Mouse (Mus musculus) gastrocnemius, postnatal 10 days (tissue): ENCODE results near the gene Camta1. TPM values are rescaled to one million over a fixed set of nuclear protein-coding genes. Genes with fewer than 3 reads are reported as not detected.

ENCODE experiments used
- DNase-seq: peaks from one replicate; pipeline ENCODE4 v3.0.0; 2021; ENCODE audit warnings: mixed read lengths
- total RNA-seq, 2 experiments: library from RNA; stranded (reverse); gene quantifications; 2 replicates each; pipeline ENCODE4 v1.2.3; 2021

Camta1 gene
- total RNA-seq, 2 experiments from 2014 or later, result 71.6 to 82.8 TPM

GRCm38 (mm10) chr4:151108028-151108771 lies 753.5 kb downstream of the Camta1 start:
- DNase-seq, result peak; percentile 87

DNA sequence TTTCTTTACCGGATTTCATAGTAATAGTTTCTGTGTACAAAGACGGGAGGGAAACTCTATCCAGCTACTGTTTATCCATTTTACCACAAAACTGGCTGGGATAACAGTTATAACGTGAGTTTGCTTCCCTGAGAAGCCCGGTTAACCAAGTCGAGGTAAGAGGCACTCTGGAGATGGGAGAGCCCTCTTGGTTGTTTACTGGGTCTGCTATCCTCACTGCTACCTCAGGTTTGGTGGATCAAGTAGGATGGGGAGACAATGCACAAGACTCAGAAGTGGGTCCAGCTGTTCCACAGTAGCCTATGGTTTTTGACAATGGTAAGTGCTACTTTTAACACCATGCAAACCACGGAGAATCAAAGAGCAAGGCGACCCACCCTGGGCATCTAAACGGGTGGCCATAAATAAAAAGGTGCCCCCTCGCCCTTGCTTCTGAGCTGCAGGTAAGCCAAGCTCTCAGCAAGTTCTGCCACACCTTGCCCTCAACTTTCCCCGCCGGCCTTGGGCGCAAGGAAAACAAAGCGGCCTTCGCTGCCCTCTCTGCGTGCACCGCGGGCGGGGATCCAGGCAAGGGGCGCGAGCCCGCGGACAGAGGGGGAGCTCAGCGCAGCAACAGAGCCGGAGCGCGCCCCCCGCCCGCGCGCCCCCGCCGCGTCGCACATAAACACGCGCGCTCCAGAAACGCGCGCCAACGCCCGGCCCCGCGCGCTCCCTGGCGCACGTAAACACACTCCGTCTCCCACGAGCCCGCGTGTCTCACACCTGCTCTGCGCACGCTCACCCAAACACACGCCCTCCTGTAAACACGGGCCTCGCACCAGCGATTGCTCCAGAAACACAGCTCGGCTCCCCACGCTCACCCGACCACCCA lies 754.3 kb downstream of the Camta1 start:
- DNase-seq, result no peak

- no peak for DNase-seq
Observed at GRCm38 (mm10) chr4:151106468-151106867, 755.2 kb downstream of the Camta1 start.

- DNase-seq, result no peak
Observed at GRCm38 (mm10) chr4:151105886-151106285, 755.8 kb downstream of the Camta1 start.

GRCm38 (mm10) chr4:151104147-151104546 lies 757.5 kb downstream of the Camta1 start:
- DNase-seq, result no peak

GRCm38 (mm10) chr4:151103646-151104045 lies 758.0 kb downstream of the Camta1 start:
- DNase-seq, result no peak

GRCm38 (mm10) chr4:151097104-151097438 lies 764.6 kb downstream of the Camta1 start:
- DNase-seq, result no peak

DNA sequence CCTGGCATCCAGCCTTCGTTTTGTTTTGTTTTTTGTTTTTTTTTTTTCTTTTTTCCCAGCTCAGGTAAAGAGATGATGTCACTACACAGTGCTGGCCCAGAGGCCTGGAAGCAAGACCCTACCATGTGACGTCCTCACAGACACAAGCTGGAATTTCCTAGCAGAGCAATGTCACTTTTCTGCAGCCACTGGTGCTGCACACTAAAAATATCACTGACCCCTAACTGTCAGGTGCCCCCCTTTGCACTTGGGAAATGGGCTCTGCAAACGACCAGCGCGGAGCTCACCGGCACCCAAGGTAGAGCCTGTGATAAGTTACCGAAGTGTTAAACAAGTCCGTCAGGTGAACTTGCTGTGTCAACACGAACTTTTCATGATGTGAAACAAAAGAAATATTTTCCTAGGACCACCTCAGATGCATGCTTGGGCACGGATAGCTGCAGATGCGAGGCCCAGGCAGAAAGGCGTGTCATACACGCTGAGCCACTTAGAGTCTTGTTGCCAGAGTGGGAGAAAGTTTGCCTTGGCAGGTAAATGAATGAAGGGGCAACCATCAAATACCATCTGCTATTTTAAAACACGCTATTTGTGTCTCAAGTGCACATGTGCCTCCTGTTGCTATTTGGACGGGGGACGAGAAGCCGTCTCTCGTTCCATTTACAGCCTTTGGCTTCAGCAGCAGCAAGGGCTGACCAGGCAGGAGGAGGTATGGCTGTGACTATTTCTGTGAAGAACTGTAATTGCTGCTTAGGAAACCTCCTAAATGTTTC lies 765.2 kb downstream of the Camta1 start:
- no peak for DNase-seq

GRCm38 (mm10) chr4:151095207-151095606 lies 766.5 kb downstream of the Camta1 start:
- DNase-seq, result peak; percentile 45

- DNase-seq, result no peak
Observed at GRCm38 (mm10) chr4:151089270-151089669, 772.4 kb downstream of the Camta1 start, which contains the start of gene Gm13090. Gene Gm13090 (plus strand): TSS chr4:151089570.

DNA sequence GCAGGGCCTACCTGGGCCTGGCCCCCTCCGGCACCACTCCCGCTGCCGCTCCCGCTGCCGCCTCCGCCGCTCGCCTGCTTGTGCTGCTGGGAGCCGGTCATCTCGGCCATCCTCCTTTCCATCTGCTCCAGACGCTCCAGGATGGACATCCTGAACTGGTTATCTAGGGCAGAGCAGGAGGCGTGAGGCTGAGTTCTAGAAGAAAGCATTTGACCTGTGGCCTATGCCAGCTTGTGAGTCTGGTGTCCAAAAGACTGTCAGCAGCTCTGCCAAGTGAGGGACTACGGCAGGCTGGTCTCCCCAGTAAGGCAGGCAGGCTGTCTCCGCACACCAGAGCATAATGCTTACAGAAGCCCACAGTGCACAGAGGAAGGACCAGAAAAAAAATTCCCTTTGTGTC lies 772.9 kb downstream of the Camta1 start:
- no peak for DNase-seq

DNA sequence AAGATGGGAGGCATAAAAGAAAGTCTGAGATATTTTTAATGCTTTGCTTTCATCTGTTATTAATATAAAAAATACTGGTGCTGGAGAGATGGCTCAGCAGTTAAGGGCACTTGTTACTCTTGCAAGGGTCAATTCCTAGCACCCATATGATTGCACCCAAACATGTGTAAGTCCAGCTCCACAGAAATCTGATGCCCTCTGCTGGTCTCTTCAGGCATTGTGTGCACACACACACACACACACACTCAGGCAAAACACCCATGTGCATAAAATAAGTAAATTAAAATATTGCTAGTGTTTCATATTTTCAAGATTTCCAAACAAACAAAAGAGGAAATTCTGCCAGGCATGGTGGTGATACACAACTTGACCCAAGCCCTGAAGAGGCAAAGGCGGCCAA lies 774.3 kb downstream of the Camta1 start:
- DNase-seq, result no peak

DNA sequence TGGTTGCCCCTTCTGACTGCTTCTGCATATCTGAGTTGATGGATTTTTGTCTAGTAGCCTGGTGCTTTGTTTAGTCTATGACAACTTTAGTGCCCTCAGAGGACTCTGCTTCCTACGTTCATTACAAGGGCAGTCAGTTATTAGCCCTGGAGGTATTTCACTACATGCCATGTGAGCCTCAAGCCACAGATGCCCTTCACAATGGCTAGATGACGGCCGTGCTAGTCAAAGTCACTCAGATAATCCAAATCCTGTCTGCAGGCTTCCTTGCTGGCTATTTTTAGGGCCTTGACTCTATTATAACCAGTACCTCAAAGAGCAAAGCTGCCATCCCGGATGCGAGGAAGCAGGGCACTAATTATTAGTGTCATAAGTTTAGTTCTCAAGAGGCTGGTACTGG lies 778.6 kb downstream of the Camta1 start:
- no peak for DNase-seq

GRCm38 (mm10) chr4:151081977-151082376 lies 779.7 kb downstream of the Camta1 start:
- no peak for DNase-seq

GRCm38 (mm10) chr4:151081355-151081754 lies 780.3 kb downstream of the Camta1 start:
- no peak for DNase-seq

- DNase-seq, result no peak
Observed at GRCm38 (mm10) chr4:151074817-151075216, 786.9 kb downstream of the Camta1 start.

- DNase-seq, result peak; percentile 78
Observed at GRCm38 (mm10) chr4:151073108-151073744, 788.5 kb downstream of the Camta1 start.

- DNase-seq, result no peak
Observed at GRCm38 (mm10) chr4:151070962-151071361, 790.7 kb downstream of the Camta1 start.

- DNase-seq, result no peak
Observed at GRCm38 (mm10) chr4:151068751-151069150, 792.9 kb downstream of the Camta1 start.

GRCm38 (mm10) chr4:151059566-151059965 lies 802.1 kb downstream of the Camta1 start:
- no peak for DNase-seq

- no peak for DNase-seq
Observed at GRCm38 (mm10) chr4:151058634-151059033, 803.0 kb downstream of the Camta1 start.
